Mouse (Mus musculus) embryonic facial prominence, embryonic 14.5 days (tissue): ENCODE results near the gene Rnasek. TPM values are rescaled to one million over a fixed set of nuclear protein-coding genes. Genes with fewer than 3 reads are reported as not detected.

Source experiments
- ATAC-seq: fragments of 200-750 bp; cut with Nextera tagmentation; 2 replicates; pipeline ENCODE4 v1.8.0; 2017; ENCODE audit warnings: low read depth, moderate number of reproducible peaks, moderate TSS enrichment
- DNase-seq: peaks from one replicate; pipeline ENCODE4 v3.0.0-alpha.2; 2015; ENCODE audit warnings: low spot score
- H3K27ac ChIP-seq: fragments of 300-500 bp; sonication (generic); replicated peaks from 2 replicates; pipeline ENCODE4 v1.5.1; 2014; ENCODE audit warnings: low read depth, mild to moderate bottlenecking, low read length, moderate library complexity
- H3K27me3 ChIP-seq: fragments of 300-500 bp; sonication (generic); replicated peaks from 2 replicates; pipeline ENCODE4 v1.6.1; 2014; ENCODE audit warnings: low read length; ENCODE audit not compliant: control insufficient read depth, insufficient read depth
- H3K36me3 ChIP-seq: fragments of 300-500 bp; sonication (generic); 2 replicates; pipeline ENCODE4 v1.6.1; 2014; ENCODE audit warnings: low read length, mixed read lengths; ENCODE audit not compliant: control insufficient read depth, insufficient read depth
- H3K4me1 ChIP-seq: fragments of 300-500 bp; sonication (generic); 2 replicates; pipeline ENCODE4 v1.6.1; 2014; ENCODE audit warnings: antibody characterized with exemption, low read length; ENCODE audit not compliant: control insufficient read depth, insufficient read depth
- H3K4me2 ChIP-seq: fragments of 300-500 bp; sonication (generic); 2 replicates; pipeline ENCODE4 v1.6.1; 2014; ENCODE audit warnings: low read depth, mild to moderate bottlenecking, low read length, moderate library complexity, mixed read lengths
- H3K4me3 ChIP-seq: fragments of 300-500 bp; sonication (generic); 2 replicates; pipeline ENCODE4 v1.5.1; 2014; ENCODE audit warnings: low read depth, mild to moderate bottlenecking, low read length
- H3K9ac ChIP-seq: fragments of 300-500 bp; sonication (generic); 2 replicates; pipeline ENCODE4 v1.6.1; 2014; ENCODE audit warnings: low read depth, mild to moderate bottlenecking, low read length, moderate library complexity, mixed read lengths
- H3K9me3 ChIP-seq: fragments of 300-500 bp; sonication (generic); 2 replicates; pipeline ENCODE4 v1.6.1; 2016; ENCODE audit warnings: low read length; ENCODE audit not compliant: control insufficient read depth
- WGBS: fragments of 180-500 bp; shearing (Covaris S2); extraction: QIAGEN DNeasy Blood & Tissue Kit; methylation state at CpG from one replicate; pipeline ENCODE4 v1.1.7; 2014; 5-methylcytosine and 5-hydroxymethylcytosine counted together
- polyA plus RNA-seq: library from polyadenylated mRNA; unstranded; fragments of >200 nt; fragmentation: Nextera tagmentation; extraction: Ambion mirVana; gene quantifications from 2 replicates; pipeline ENCODE4 v1.2.1, GENCODE M21; 2014

Gene Rnasek
- 182 and 204 TPM in 2 replicates for polyA plus RNA-seq

DNA sequence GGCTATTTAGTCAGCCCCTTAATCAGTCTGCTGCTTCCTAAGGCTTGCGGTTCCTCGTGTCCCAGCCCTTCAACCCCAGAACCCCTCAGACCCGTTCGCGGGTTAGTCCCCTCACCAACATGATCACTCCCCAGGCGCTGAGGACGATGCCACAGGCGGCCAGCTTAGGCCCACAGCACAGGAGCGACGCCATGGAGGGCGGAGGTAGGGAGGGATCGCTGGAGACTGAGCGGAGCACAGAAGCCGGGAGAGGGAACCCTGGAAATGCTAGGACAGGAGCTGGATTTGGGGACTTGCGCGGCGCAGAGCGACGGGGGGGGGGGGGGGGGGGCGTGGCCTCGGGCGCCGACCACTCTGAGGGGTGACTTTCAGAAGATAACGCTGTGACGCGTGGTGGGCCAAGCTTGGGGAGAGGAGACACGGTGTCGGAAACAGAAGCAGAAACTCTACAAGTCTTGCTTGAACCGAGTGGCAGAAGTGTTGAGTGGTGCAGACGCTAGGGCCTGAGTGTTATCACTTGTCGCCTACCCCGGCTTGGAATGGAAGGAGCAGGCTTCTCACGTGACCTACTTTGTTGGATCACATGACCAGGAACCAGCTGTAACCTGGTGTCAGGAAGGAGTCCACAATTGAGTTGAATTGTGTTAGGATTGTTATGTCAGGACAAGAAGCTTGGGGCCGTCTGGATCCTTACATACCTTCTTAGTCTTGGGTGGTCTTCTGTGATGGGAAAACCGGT, at the start of gene Rnasek, which contains the start of gene Gm21988:
TSS of gene Rnasek (minus strand) at position 302 of the 739 bp plus-strand sequence.
TSS of gene Gm21988 (minus strand) at position 290 of the 739 bp plus-strand sequence.
- Histone ChIP-seq H3K27me3 (no peaks in the 10 kb centered on the region), H3K27ac (peak within 1 kb of the TSS; percentile 63), H3K9ac (peak within 1 kb of the TSS; percentile 79), H3K4me2 (peak within 1 kb of the TSS; percentile 82), H3K4me3 (peak within 1 kb of the TSS; percentile 67), H3K4me1 (peaks cover 15% of the 10 kb centered on the region), H3K9me3 (no peaks in the 10 kb centered on the region), H3K36me3 (peaks cover 14% of the 10 kb centered on the region)
- 0% methylated on average over 31 of the region's 35 CpGs for WGBS
- DNase-seq, result peak; percentile 94
- ATAC-seq, result peak; percentile 44; the same call in 1 of the 2 replicates

DNA sequence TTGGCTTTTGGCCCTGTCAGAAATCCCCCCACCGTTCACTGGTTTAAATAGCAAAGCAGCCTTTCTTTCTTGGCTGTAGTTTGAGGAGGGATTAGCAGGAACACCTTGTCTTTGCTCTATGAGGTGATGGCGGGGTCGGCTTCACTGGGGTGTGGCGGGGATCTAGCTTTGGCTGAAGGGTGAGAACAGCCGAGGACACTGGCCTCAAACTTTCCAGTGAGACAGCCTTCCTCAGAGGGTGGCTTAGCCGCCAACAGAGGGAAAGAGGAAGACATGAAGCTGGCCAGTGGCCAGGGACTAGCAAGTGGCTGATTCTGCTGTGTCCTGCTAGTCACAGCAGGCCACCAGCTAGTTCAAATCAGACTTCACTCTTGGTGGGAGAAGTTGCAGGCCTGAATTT, 49.6 kb upstream of the Rnasek start:
- no peak overlapping the region for H3K4me3 ChIP-seq
- no peak overlapping the region for H3K4me2 ChIP-seq
- no peaks in the 10 kb centered on the region for H3K9me3 ChIP-seq
- no peaks in the 10 kb centered on the region for H3K4me1 ChIP-seq
- no peaks in the 10 kb centered on the region for H3K27me3 ChIP-seq
- no peak overlapping the region for H3K9ac ChIP-seq
- H3K27ac ChIP-seq, result no peak overlapping the region
- no peaks in the 10 kb centered on the region for H3K36me3 ChIP-seq
- no peak for DNase-seq
- WGBS, result 26% methylated on average over 6 of the region's 6 CpGs
- no peak for ATAC-seq

DNA sequence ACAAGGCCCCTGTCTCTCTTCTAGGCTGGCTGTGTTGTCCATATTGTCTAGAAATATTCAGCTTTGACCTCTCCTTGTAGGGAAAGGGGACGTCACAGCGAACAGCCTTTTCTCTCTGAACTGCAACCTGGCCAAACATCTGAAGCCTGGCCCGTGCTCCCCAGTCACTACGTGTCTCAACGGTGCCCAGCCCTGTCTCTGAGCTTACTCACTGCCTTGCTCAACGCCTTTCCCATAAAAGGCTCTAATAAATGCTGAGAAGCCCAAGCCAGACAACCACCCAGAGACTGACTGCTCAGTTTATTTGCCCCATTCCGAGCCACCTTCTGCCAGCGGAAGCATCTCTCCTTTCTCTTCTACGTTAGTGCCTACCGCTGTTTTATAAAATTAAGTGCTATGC, 48.5 kb upstream of the Rnasek start:
- no peaks in the 10 kb centered on the region for H3K27me3 ChIP-seq
- WGBS, result 86% methylated on average over 10 of the region's 10 CpGs
- H3K27ac ChIP-seq, result no peak overlapping the region
- H3K9ac ChIP-seq, result no peak overlapping the region
- H3K9me3 ChIP-seq, result no peaks in the 10 kb centered on the region
- H3K4me1 ChIP-seq, result no peaks in the 10 kb centered on the region
- no peak overlapping the region for H3K4me3 ChIP-seq
- H3K36me3 ChIP-seq, result no peaks in the 10 kb centered on the region
- DNase-seq (no peak), ATAC-seq (no peak)
- H3K4me2 ChIP-seq, result no peak overlapping the region

DNA sequence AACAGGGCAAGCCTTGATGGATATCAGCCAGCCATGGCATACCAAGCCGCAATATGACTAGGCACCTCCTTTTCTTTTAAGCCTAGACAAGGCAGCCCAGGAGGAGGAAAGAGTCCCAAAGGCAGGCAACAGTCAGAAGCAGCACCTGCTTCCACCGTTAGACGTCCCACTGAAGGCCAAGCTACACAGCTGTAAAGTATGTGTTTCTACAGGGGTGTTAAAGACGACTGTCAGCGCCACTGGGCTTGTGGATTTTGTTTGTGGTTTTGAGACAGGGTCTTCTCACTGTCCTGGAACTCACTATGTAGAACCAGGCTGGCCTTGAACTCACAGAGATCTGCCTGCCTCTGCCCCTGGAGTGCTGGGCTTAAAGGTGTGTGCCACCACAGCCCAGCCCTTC, 46.0 kb upstream of the Rnasek start:
- H3K27ac ChIP-seq, result no peak overlapping the region
- H3K9me3 ChIP-seq, result no peaks in the 10 kb centered on the region
- no peaks in the 10 kb centered on the region for H3K4me1 ChIP-seq
- no peak for ATAC-seq
- H3K36me3 ChIP-seq, result no peaks in the 10 kb centered on the region
- H3K4me2 ChIP-seq, result no peak overlapping the region
- no peak overlapping the region for H3K9ac ChIP-seq
- H3K4me3 ChIP-seq, result no peak overlapping the region
- DNase-seq, result no peak
- H3K27me3 ChIP-seq, result no peaks in the 10 kb centered on the region
- WGBS, result 70% methylated on average over 5 of the region's 5 CpGs

DNA sequence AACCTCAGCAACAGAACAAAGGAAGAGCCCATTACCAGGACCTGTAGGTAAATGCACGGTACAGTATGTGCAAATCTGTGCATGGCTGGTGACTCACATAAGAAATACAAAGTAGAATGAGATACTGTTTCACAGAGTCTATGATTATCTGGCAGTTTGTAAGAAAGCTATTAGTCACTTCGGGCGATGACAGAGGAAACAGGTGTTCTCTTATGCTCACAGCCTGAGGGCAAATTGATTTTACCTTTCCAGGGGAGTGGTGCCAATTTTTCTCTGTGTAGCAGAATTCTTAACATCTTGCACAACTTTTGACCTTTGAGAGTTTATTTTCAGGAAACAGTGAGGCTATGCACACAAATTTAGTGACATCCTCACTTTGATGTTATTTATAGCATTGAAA, 45.1 kb upstream of the Rnasek start:
- no peaks in the 10 kb centered on the region for H3K9me3 ChIP-seq
- no peak overlapping the region for H3K4me2 ChIP-seq
- ATAC-seq (no peak), DNase-seq (peak; percentile 78)
- H3K36me3 ChIP-seq, result no peaks in the 10 kb centered on the region
- H3K27me3 ChIP-seq, result no peaks in the 10 kb centered on the region
- no peak overlapping the region for H3K9ac ChIP-seq
- H3K4me1 ChIP-seq, result no peaks in the 10 kb centered on the region
- 55% methylated on average over 3 of the region's 3 CpGs for WGBS
- no peak overlapping the region for H3K27ac ChIP-seq
- H3K4me3 ChIP-seq, result no peak overlapping the region

DNA sequence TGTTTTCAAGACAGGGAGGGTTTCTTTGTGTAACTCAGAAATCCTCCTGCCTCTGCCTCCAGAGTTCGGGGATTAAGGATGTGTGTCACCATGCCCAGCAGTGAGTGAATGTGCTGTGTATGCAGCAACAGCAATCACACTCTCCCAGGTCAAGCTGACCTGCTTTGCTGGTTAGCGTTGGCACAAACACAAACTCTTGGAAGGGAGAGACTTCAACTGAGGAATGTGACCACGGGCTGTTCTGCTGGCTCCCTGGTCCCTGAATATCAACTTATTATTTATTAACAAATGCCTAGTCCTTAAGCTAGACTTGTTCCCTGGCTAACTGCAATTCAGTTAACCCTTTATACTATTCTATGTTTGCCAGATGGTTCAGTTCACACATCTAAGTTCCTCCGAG, 44.0 kb upstream of the Rnasek start:
- H3K27me3 ChIP-seq, result no peaks in the 10 kb centered on the region
- no peaks in the 10 kb centered on the region for H3K36me3 ChIP-seq
- no peak for DNase-seq
- no peak overlapping the region for H3K4me2 ChIP-seq
- no peaks in the 10 kb centered on the region for H3K4me1 ChIP-seq
- no peaks in the 10 kb centered on the region for H3K9me3 ChIP-seq
- H3K27ac ChIP-seq, result no peak overlapping the region
- H3K9ac ChIP-seq, result no peak overlapping the region
- no peak overlapping the region for H3K4me3 ChIP-seq
- ATAC-seq, result no peak
- 81% methylated on average over 4 of the region's 4 CpGs for WGBS

DNA sequence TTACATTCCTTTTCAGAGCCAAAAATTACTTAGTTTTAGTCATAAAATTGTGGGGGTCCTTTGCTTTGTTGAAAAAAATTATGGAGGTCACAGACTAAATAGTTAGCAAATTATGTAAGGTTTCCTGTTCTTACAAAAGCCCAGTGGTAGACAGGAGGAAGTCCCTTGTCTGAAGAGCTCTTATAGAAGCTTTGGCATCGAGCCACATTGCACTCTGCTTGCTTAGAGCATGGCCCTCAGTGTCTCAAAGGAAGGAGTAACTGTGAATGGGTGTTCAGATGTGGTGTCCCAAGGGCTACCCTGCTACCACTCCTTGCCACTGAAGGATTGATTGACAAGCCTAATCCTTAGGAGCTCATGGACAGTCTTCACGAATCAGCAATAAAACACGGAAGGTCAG, 40.8 kb upstream of the Rnasek start:
- 54% methylated on average over 3 of the region's 3 CpGs for WGBS
- ATAC-seq (no peak), DNase-seq (peak; percentile 75)
- Histone ChIP-seq H3K36me3 (no peaks in the 10 kb centered on the region), H3K27ac (no peak overlapping the region; the same call in 1 of the 2 replicates), H3K9me3 (no peaks in the 10 kb centered on the region), H3K4me2 (no peak overlapping the region), H3K9ac (no peak overlapping the region), H3K4me1 (no peaks in the 10 kb centered on the region), H3K27me3 (no peaks in the 10 kb centered on the region), H3K4me3 (no peak overlapping the region)

DNA sequence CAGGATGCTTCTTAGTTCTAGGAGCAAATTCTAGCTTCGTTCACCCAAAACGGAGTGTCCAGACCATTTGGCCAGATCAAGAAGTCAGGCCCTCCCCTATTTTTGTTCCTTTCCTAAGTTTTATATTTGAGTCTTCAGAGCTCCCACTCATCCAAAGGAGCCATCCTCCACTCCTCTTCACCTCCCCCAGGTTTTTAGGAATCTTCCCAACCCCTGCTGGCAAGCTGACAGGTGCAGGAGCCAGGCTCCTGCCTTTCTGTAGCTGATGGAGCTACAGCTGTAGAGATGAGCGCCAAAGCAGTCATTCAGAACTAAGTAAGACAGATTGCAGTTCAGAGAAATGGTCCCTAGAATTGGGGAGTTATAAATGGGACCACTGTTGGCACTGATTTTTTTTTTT, 39.3 kb upstream of the Rnasek start:
- H3K9me3 ChIP-seq, result no peaks in the 10 kb centered on the region
- WGBS, result 74% methylated on average over 3 of the region's 3 CpGs
- H3K9ac ChIP-seq, result no peak overlapping the region
- H3K36me3 ChIP-seq, result no peaks in the 10 kb centered on the region
- H3K27me3 ChIP-seq, result no peaks in the 10 kb centered on the region
- no peak overlapping the region for H3K4me2 ChIP-seq
- H3K4me3 ChIP-seq, result no peak overlapping the region
- H3K4me1 ChIP-seq, result no peaks in the 10 kb centered on the region
- no peak overlapping the region for H3K27ac ChIP-seq
- DNase-seq (no peak), ATAC-seq (no peak)

DNA sequence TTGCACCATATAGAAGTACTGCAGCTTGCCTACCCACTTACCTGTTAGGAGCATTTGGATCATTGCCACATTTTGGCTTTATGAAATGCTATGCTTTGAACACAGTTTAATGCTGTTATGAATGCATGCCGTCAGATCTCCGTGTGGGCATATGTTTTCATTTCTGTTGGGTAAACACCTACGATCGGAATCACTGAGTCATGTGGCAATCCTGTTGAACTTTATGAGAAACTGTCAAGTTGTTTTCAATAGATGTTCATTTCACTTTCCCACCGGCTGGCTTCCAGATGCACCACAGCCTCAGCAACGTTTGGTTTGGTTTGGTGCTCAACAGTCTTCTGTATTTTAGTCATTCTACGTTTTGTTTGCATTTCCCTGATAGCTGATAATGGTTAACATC, 32.0 kb upstream of the Rnasek start:
- no peak overlapping the region for H3K4me3 ChIP-seq
- H3K27ac ChIP-seq, result no peak overlapping the region
- no peaks in the 10 kb centered on the region for H3K27me3 ChIP-seq
- H3K36me3 ChIP-seq, result no peaks in the 10 kb centered on the region
- ATAC-seq (no peak), DNase-seq (no peak)
- no peaks in the 10 kb centered on the region for H3K9me3 ChIP-seq
- no peak overlapping the region for H3K9ac ChIP-seq
- no peaks in the 10 kb centered on the region for H3K4me1 ChIP-seq
- no peak overlapping the region for H3K4me2 ChIP-seq
- WGBS, result 58% methylated on average over 7 of the region's 7 CpGs
